Mouse (Mus musculus) urinary bladder, postnatal 4 days (tissue): ENCODE measurements around the gene Cdc42ep5.

Source experiments
- DNase-seq, 2 experiments: peaks; one replicate each; pipeline ENCODE4 v3.0.0; 2021 to 2022; ENCODE audit warnings: low spot score in 2 of 2

The Cdc42ep5 gene

DNA sequence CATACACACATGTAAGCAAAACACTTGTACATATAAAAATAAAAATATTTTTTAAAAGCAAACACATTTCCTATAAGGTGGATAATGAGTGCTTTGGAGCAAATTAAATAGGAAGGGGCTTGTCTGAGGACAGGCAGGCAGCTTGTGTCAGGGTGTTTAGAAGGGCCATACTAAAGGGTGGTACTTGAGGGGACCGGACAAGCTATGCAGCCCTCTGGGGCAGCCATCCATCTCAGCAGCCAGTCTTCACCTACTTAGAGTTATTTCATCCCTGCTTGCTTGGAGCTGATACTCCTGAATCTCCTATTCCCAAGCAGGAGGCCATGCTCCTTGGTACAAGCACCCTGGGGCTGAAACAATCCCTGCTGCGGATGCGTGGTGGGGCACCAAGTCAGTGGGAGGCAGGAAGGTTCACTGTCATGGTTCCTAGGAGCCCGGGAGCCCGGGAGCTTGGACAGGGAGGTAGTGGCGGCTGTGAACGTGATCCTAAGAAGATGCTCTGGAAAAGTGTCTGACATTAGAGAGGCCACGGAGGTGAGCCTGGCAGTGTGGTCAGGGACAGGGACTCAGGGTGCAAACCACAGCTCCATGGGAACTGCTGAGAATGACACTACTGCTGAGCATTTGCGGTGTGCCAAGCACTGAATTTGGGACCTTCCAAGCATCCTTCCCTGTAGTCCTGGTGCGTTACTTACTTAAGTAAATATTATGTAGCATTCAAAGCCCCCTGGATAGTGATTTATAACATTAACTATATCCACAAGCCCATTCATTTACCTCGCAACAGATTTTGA lies 37.5 kb downstream of the Cdc42ep5 start:
- DNase-seq, result no peak

GRCm38 (mm10) chr7:4125306-4125705 lies 39.4 kb downstream of the Cdc42ep5 start:
- DNase-seq, result no peak

- no peak for DNase-seq
Observed at GRCm38 (mm10) chr7:4124856-4125255, 39.8 kb downstream of the Cdc42ep5 start.

GRCm38 (mm10) chr7:4124315-4124759 lies 40.3 kb downstream of the Cdc42ep5 start:
- no peak for DNase-seq

- DNase-seq, result no peak
Observed at GRCm38 (mm10) chr7:4123732-4124131, 40.9 kb downstream of the Cdc42ep5 start.

- no peak for DNase-seq
Observed at GRCm38 (mm10) chr7:4122783-4123182, 41.9 kb downstream of the Cdc42ep5 start.

DNA sequence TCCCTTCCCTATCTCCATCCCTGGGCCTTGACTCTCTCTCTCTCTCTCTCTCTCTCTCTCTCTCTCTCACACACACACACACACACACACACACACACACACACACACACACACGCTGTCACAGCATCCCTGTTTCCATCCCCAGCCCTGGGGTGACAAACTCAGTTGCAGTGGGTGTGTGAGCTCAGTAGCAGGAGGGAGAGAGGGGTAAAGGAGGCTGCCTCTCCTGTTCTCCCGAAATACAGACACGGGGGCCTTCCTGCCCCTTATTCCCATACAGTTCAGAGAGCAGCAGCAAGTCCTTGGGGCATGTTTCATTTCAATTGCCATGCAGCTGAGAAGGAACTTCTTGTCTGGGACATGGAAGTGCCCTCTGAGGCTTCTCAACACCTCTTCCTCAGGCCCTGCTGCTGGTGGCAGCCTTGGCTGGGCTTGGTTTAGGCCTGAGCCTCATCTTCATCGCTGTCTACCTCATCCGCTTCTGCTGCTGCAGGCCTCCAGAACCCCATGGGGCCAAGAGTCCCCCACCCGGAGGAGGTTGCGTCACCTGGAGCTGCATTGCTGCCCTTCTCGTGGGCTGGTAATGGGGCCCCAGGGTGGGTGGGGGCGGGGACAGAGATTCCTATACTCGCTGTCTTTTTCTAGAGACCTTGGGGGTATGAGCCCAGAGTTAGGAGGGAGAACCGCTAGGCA lies 42.4 kb downstream of the Cdc42ep5 start:
- DNase-seq, result no peak

DNA sequence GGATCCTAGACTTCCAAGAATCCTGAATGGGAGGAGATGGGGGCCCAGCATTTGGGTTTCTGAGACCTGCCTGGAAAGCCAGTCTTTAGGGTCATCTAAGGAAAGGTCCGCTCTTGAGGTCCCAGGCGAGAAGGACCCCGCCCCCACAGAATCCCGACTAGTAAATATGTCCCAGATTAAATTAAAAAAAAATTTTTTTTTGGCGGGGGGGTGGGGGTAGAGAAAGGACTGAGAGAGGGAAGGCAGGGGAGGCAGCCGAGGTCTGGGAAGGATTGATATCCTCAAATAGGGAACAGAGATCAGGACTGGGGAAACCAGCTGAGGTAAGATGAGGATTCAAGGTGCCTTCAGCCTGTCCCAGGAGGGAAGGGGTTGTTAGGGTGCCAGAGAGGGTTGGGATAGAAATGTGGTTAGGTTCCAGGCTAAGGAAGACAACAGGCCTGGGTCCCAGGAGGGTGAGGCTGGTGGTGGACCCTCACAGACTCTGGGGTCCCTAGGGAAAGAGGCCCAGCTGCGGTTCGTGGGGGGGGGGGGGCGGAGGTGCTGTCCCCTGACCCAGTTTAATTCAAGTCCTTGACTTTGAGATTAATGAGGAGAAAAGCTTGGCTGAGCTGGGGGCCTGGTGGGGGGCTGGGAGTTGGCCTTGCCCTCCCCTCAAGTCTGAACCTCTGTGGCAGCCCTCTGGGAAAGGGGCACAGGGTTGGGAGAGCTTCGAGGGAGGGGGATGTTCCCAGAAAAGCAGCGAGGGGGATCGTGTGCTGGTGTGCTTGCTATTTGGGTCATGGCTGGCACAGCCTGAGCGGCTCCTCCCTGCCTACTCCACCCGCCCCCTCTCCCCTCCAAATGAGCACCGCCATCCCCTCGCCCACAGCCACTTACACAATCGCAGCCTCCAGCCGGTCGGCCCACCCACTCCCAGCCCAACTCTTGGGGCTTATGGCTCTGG lies 44.4 kb downstream of the Cdc42ep5 start:
- no peak for DNase-seq

DNA sequence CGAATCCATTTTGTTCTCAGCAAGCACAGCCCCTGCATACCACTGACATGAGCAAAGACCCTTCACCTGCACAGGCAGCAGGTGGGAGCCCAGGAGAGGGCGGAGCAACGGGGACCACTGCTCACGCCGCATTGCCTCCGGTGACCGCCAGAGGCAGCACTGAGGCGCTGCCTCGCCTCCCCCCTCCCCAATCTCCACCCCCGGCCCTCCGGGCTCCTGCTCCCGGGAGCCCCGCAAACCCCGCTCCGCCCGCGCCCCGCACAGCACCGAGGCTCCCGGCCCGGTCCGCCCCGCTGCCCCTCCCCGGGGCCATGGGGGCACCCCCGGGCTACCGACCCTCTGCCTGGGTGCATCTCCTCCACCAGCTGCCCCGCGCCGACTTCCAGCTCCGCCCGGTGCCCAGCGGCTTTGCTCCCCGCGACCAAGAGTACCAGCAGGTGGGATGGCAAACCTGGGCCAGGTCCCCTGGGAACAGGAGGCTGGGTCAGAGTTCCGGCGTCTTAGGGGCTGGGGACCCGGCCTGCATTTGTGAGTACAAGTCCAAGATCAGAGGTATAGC lies 45.2 kb downstream of the Cdc42ep5 start, which contains the start of gene Ttyh1:
TSS of gene Ttyh1 (plus strand) at position 65 of the 559 bp plus-strand sequence.
- DNase-seq, result no peak

DNA sequence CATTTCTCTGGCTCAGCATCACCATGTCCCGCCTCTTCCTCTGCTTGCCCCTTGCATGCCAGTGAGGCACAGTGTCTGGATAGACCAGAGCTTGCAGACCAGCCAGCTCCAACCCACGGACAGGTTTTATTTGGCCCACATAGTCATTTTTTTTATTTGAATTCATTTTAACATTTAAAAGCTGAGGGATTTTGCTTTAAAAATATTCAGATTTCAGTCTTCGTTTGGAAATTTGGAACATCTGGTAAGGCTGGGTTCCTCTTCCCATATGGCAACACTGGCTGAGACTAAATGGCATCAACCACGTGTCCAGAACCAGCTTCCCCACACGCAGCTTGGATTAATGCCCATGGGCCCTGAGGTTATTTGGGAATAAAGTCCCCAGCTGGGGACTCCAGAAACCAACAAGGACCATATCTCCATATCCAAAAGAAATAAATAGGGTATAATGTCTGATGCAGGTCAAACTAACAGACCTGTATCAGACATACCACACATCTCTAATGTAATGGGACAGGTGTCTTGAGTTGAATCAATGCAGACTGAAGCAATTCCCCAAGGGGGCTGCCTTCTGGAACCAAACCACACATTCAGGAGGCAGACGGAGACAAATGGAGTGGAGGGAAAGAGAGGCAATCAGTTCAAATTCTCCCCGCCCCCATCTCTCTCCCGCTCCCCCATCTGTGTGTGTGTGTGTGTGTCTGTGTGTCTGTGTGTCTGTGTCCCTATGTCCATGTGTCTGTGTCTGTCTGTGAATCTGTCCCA lies 47.4 kb downstream of the Cdc42ep5 start:
- no peak for DNase-seq

DNA sequence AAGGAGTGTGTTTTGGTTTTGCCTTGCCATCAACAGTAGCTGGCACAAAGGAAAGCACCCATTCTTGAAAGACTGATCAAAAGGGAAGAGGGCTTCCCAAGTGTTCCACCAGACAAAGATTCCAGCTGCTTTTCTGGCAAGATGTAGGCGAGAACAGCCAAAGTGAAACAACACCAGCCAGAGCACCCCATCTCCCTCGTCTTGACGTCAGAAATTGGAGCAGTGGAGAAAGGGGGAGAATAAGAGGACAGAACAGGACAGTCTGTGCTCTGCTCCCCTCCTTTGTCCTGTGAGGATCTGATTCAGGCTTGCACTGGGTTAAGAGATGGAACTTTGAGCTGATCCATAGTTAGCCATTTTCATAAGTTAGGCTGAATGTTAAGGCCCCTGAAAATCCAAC lies 52.9 kb downstream of the Cdc42ep5 start:
- no peak for DNase-seq

- no peak for DNase-seq
Observed at GRCm38 (mm10) chr7:4103411-4103810, 61.2 kb downstream of the Cdc42ep5 start.
